Mouse (Mus musculus) heart, adult 9 months (tissue): ENCODE measurements around the gene Tnks1bp1.

Experiments
- DNase-seq, 2 experiments: peaks; one replicate each; pipeline ENCODE4 v3.0.0; 2022; ENCODE audit warnings: low spot score in 2 of 2

The Tnks1bp1 gene

DNA sequence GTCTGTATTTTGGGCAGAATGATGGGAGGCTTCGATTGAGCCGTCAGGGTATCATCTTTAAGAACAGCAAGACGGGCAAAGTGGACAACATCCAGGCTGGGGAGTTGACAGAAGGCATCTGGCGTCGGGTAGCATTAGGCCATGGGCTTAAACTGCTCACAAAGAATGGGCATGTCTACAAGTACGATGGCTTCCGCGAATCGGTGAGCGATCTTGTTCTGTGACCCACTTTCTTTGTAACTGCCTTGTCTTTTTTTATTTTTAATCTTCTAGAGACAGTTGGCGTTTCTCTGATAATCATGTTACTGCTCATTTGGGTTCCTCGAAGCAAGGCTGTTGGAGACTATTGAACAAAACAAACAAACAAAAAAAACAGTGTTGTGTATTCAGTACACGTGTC is 9.5 kb upstream of the Tnks1bp1 start:
- DNase-seq = no peak

DNA sequence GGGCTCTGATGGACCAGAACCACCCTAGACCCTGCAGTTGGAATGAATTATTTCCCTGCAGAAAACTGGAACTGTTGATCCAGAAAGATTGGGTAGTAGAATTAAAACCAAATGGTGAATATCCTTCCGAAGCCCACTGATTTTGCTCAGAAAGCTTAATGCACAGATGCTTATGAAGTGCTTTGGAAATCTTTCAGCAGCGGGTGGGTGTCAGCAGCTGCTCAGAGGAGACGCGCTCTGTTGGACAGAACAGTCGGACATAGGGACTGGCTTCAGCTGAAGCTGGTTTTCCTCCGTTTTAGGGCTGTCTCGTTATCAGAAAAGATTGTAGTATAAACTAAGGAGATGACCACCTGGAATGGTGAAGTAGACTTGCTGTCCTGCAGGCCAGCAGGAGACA is 4.2 kb upstream of the Tnks1bp1 start:
- DNase-seq = no peak

DNA sequence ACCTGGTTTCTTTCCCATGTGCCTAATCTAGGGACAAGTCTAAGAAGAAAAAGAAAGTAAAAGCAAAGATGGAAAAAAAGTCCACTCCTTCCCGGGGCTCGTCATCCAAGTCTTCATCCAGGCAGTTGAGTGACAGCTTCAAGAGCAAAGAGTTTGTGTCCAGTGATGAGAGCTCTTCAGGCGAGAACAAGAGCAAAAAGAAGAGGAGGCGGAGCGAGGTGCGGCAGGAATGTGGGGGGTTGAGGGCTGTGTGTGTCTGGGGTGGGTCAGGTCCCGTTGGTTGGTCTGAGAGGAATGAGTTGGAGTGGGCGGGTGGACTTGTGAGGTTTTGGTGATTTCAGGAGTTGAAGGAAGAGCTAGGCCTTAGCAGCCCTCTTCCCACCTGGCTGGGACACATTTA is 1.6 kb upstream of the Tnks1bp1 start:
- DNase-seq = no peak

DNA sequence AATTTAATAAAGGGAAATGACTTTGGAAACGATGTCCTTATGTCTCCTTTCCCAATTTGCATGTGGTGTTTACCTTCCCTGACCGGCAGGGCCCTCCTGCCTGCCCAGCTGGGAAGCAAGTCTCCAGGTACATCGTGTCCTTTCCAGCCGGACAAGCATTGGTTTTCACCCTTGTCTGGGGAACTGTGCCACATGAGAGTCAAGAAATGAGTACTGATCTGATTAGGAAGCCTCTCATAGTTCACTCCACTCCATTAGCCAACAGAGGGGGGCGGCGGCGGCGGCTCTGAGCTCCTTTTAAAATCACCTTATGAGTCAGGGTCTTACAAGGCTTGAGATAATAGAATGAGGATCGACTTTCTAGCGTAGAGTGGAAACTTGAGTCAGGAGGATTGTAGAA is 741 bp upstream of the Tnks1bp1 start:
- peak in 1 of 2 experiments; percentile 17 for DNase-seq

DNA sequence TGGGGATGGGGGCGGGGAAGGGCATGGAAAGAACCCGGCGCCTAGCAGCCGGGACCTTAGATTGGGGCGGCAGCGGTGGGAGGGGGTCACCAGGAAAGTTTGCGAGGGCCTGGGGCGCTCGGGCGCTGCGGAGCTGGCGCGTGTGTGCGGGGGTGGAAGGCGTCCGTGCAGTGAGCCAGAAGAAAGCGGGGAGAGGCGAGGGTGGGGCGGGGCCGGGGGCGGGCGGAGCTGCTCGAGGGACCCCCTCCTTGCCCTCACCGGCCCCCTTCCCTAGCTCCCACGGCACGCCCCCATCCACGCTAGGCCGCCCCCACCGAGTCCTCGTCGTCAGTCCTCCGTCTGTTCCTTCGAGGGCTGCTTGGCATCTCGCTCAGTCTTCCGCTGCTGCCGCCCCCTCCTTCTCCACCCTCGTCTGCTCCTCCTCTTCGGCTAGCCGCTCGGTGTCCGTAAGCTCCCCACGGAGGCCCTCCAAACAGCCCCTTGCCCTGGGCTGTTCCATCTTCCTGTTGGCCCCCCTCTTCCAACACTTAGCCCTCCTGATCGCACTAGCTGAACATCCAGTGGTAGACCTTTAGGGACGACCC is 438 bp downstream of the Tnks1bp1 start:
- peak; percentile 76 to 77 for DNase-seq

DNA sequence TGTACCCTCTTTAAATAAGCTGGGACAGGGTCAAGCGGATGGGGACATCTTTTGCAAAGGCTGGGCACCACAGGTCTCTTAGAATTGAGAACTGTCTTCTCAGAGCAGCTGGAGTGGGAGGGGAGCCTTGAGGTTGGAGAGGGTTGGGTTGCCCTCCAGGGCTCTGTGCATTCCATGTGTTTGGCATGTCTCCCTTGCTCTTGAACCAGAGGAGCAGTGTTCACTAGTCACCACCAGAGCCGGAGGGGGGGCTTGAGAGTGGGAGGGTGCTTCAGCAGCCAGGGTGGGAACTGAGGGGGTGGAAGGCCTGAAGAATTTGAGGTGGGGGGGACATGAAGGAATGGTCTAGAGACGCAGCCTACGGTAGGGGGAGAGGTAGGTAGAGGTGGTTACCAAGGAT is 1.5 kb downstream of the Tnks1bp1 start:
- peak; percentile 45 to 51 for DNase-seq

DNA sequence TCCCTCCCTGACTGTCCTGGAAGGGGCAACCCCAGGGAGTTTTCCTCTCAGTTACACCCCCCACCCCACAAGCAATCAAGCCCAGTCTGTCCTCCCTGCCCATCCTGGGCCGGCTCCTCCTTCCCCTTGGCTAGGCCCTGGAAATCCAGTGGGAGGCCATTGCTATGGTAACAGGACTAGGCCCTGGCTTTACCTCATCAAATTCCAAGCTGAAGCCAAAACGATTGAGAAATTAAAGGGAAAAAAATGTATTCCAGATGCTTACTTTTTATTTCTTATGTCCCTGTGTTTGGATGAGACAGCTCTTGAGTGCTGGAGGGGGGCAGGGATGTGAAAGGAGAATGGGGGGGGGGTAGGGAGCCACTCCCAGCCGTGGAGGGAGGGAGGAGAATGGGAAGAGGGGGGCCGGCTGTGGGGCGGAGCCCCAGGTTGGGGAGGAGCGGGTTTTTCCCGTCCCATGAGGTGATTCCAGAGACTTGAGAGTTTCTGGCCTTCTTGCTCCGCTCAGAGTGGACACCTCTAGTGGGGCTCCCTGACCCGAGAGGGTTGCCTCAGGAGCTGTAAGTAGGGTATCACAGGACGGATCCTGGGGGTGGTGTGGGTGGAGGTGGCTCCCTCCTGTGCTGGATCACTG is 2.3 kb downstream of the Tnks1bp1 start:
- DNase-seq = peak; percentile 88 to 91

DNA sequence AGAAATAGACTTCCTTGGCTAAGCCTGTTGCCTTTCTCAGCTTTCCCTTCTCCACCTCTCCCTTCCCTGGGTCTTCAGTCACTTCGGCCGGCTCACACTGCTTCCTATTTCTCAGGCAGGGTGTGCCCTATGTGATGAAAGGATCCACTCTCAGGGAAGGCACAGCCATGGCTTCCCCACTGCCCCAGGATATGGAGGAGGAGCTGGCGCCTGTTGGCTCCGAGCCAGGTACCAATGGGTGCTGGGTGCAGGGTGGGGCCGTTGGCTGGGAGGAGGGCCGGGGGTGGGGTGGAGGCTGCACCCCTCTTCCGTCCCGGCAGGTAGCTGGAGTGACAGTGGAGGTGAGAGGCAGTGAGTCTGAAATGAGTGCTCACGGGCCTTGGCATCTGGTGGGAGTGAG is 2.9 kb downstream of the Tnks1bp1 start:
- DNase-seq = no peak

DNA sequence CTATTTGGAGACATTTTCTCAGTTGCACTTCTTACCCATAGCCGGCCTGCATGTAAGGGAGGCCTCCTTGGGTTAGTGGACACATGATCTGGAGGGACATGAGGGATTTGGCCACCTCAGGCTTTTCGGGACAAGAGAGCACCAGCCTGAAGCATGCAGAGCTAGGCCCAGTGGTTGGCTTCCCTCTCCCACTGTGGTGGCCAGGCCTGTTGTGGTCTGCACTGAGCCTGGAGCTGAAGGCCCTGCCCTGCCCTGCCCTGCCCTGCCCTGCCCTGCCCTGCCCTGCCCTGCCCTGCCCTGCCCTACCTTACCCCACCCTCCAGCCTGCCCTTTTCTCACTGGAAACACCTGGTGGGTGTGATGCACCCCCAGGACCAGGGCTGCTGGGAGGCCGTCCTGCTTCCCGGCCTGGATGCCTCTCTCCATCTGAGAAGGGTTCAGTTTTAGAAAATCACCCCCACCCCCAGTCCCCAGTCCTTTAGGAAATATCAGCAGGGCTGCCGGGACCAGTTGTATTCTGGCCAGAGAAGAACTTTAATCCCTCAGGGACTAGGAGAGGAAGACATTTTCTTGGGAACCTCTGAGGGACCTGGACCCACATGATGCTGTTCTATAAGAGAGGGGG is 5.5 kb downstream of the Tnks1bp1 start:
- peak in 1 of 2 experiments; percentile 26 for DNase-seq

DNA sequence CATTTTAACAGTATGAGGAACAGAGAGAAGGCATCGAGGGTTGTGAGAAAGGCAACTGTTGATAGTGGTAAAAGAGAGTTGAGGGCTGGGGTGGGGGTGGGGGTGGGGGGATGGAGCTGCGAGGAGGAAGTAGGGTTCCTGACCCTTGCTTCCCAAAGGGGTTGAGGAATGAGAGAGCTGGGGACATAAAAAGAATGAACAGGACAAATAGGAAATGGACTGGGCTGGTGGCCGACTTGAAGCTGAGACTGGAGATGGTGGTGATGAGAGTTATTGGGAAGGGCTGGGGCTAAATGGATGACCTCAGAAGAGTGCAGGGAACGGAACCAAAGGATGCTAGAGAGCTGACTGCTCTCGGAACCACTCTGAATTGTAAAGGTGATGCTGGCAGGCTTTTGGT is 8.9 kb downstream of the Tnks1bp1 start:
- peak in 1 of 2 experiments; percentile 27 for DNase-seq

DNA sequence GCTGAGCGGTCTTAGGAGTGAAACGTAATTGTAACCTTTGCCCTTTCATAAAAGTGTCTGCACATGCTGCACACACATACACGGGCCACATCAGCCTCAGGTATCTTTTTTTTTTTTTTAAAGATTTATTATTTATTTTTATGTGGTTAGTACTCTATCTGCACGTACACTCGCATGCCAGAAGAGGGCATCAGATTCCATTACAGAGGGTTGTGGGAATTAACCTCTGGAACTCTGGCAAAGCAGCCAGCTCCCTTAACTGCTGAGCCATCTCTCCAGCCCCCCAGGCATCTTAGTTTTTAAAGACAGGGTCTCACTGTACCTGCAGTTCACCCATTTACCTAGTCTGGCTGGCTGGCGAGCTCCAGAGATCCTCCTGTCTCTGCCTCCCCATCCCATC is 11.9 kb downstream of the Tnks1bp1 start:
- DNase-seq = no peak

DNA sequence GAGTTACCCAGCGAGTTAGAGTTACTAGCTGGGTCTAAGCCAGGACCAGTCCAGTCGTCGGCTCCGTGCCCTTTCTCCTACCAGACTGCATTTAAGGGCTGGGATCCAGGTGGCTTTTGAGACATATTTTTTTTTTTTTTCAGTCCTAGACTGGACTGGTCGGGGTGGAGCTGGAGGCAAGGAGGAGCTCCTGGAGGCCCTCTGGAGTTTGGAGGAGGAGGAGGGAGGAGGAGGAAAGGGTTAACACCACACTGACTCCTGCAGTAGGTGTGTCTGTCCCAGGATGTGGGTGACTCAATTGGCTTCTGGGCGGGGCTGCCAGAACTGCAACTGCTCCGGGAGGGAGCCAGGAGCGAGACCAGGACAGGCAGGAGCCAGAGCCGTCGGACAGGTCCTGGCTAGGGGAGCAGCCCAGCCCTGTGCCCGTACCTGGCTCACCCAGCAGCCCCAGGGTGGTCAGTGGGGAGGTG is 12.8 kb downstream of the Tnks1bp1 start:
- peak; percentile 79 to 82 for DNase-seq

DNA sequence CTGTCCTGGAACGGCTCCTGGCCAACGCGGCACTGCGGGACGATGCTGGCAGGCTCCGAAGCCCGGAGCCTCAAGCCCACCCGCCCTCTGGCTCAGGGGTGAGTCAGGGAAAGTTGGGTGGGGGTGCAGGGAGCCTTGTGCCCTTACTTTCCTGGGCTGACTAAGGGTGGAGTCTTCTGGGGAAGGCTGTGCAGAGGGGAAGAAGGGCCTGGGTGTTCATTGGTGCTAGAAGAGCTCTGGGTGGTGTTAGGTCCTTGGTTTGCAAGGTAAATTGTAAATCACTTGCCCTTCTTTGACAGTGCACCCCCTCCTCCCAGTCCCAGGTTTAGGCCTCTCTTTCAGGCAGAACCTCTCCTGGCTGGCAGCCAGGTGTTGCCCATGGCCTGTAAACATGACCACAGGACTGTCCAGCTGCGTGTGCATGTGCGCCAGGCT is 13.3 kb downstream of the Tnks1bp1 start:
- DNase-seq = peak in 1 of 2 experiments; percentile 18

DNA sequence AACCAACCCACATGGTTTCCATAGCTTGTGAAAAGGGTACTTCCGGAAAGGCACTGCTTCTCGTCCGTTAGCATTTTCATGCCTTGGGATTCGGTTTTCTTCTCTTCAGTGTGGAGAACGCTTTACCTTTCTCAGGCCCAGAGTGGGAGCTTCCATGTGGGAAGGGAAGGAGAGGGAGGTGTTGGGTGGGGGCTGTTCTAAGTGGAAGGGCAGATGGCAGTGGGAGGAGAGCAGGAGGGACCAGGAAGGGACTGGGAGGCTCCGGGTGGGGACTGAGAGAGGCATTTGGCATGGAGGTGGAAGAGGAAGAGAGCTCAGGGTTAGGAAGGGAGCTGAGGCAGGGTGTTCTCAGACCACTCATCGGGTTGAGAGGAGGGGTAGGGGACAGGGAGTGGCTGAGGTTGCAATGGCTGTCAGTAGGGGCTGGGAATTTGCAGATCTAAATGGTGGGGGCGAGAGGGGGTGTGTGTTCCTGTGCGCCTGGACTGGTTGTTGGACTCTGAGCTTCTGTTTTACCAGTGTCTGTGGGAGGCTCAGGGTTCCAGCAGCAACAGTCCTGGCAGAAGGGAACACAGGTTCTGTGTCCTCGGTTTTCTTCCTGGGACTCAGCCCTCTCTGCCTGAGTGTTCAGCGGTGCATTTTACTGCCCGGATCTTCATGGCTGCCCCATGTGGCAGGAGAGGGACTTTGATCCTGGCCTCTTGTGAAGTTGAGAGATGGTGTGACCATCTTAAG is 17.5 kb downstream of the Tnks1bp1 start:
- DNase-seq = peak; percentile 28 to 62

DNA sequence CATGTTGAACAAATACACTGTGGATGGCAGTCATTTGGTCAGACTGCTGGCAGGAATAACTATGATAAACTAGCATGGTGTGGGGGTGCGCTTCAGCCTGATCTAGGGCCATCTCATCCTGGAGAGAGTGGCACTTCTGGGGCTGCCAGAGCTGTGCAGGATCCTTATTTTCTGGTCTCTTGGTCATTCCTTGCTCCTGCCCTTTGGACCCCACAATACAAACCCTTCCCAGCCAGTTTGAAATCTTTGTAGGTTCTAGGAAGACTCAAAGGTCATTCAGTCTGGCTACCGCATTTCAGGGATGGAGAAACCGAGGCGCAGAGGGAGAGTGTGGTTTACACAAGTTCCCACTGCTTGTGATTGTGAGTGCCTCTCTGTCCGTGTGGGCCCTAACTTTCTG is 19.1 kb downstream of the Tnks1bp1 start:
- DNase-seq = no peak

DNA sequence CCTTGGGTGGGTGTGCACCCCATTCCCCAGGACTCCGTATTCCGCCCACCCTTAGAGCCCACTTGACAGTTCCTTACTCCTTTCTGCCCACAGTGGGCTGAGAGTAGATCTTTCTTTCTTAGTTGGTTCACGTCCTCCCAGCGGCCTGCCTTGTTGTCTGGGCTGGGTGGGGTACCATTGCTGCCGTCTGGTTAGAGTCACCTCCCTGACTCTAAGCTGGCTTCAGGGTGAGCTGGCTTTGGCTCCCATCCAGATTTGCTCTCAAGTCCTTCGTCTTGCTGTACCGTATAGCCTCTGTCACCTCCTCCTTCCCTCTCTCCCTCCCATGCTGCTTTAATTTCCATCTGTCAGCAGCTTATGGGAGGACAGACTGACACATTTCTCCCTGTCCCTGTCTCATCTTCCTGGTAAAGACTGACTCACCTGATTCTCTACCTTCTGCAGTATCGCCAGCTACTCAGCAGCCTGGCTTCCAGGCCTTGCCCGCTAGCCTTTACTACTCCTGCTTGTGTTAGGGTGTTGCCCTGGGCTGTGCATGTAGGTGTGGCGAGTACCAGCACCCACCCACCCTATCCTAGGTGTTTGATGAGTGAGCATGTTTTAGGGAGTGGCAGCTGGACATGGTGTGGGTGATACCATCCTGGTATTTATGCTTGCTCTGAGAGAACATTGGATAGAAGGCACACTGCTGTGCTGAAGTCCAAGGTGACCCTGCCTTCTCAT is 20.2 kb downstream of the Tnks1bp1 start:
- no peak for DNase-seq

DNA sequence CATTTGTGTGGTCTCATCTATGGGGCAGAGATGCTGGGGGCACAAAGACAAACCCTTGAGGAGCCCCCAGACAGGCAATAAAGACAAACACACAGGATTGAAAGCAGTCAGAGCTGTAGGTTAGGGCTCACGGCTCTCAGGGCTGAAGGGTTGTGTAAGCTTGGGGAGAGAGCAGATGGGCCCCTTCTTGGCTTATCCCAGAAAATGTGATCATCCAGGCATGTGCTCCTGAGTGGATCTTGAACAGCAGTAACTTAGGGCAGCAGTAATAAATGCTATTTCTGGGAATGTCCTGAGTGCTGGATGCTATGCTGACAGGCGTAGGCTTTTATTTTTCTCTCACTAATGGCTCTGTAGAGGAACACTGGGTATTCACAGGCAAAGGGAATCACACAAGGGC is 20.8 kb downstream of the Tnks1bp1 start:
- DNase-seq = no peak

DNA sequence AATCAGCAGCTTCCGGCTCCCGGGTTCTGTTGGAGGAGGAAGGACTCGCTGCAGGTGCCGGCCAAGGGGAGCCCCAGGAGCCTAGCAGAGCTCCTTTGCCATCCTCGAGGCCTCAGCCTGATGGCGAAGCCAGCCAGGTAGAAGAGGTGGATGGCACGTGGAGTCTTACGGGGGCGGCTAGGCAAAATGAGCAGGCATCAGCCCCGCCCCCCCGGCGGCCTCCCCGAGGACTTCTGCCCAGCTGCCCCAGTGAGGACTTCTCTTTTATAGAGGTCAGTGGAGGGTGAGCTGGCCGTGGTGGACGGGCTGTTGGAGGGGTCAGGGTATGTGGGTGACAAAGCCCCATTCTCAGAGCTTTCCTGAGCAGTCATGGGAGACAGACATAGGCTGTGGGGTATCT is 22.3 kb downstream of the Tnks1bp1 start:
- no peak for DNase-seq

DNA sequence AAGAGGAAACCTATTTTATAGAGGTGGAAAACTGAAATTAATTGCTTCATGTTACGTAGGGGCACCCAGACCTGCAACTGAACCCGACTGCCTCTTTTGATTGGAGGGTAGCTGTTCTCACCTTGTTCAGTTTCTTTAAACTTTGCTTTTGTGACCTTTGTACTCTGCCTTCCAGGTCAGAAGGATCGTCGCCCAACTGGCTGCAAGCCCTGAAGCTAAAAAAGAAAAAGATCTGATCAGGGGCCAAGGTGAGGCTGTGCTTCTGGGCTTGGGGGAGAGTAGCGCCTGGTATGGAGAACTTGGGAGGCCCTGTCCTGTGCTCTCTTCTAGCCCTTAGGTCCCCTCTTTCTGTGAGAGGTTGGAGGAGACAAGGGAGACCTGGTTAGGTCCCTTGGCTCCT is 24.1 kb downstream of the Tnks1bp1 start:
- DNase-seq = no peak

DNA sequence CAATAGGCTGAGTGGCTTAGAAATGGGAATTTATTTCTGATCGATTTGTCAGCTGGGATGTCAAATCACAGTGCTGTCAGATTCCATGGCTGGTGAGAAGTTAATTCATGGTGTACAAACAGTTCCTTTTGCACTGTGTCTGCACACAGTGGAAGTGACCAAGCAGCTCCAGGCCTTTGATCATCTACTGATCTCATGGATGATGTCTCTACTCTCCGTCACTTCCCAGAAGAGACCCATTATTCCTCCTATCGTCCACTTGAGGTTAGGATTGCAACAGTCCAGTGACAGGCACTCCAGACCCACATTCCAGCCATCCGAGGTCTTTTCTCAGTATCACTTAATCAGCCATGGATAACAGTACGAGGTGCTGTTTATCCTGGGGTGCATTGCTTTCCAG is 25.9 kb downstream of the Tnks1bp1 start:
- DNase-seq = no peak

DNA sequence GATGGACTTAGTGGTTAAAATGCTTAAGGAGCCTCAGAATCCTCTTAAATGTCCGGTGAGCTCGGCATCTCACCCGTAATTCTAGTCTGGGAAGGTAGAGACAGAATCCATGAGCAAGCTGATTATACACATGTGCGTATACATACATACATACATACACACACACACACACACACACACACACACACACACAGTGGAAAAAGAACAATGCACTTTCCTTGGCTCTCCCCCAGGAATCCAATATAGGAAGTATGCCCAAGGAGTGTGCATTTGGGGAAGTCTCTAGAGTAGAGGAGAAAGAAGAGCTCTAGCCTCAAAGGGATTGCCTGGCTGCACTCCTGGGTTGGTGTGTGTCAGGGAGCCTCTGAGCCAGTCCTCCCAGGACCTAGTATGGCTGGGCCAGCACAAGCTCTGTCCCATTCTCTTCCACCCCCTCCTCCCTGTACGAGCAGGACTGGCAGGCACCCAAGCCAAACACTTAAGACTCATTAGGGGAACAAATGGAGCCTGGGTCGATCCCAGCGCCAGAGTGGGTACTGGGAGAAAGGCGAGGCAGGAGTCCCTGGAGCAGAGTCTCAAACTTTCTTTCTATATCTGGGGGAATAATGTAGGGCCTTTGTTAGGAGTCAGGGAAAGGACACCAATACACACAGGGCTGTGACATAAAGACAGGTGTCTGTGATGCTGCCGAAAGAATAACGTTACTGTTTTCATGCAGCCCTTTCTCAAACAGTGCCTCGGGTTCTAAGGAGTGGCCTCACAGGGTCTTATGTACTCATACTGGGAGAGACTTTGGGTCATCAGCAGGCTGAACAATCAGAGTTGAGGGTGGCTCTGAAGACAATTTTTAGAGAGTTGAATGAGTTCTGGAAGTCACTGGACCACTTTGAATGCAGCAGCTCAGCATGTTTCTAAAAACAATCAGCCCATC is 41.2 kb downstream of the Tnks1bp1 start:
- peak; percentile 18 to 44 for DNase-seq
